Comparison of ENCODE assay signal across 19 mouse cellular contexts in the genomic region with DNA sequence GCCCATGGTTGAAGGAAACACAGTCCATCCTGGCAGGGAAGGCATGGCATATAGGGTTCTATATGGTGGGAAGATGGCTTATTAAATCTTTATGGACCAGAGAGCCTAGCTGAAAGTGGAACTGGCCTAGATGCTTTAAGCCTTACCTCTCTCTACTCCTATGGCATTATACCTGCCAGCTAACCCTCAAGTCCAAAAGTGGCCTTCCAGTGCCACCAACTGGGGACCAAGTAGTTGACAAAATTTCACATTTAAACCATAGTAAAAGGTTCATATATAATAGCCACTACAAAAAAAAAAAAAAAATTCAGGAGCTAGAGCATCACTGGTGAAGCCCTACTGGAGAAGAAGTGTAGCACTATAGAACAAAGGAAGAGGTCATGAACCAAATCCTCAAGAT.
"Had no signal": no experiment of that assay in that cellular context is flagged by ENCODE, and none has a peak within 500 bp of the region (broad histone marks: within the 10 kb centered on the region; RNA-seq: fewer than 3 reads in every experiment).

No protein-coding gene starts in this region.

- DNase-seq: kidney, adult 9 months; kidney, postnatal 14 days; kidney, postnatal 4 days; liver; lung, adult 18-20 months; lung, postnatal 10 days; lung, postnatal 36 days; thymus, adult 2 months; thymus, postnatal 14 days; thymus, postnatal 4 days had no signal

- H3K9me3 ChIP-seq: limb, embryonic 10.5 days; limb, embryonic 13.5 days; liver, embryonic 12.5 days; liver, embryonic 15.5 days; lung, embryonic 15.5 days; midbrain, embryonic 10.5 days had no signal

- H3K4me1 ChIP-seq: limb, embryonic 10.5 days; limb, embryonic 13.5 days; liver, embryonic 12.5 days; liver, embryonic 15.5 days; lung, embryonic 15.5 days; megakaryocyte, embryonic 14.5 days; midbrain, embryonic 10.5 days had no signal

- H3K4me3 ChIP-seq: limb, embryonic 10.5 days; limb, embryonic 13.5 days; liver, embryonic 12.5 days; liver, embryonic 15.5 days; lung, embryonic 15.5 days; megakaryocyte, embryonic 14.5 days; midbrain, embryonic 10.5 days had no signal

- H3K27ac ChIP-seq: limb, embryonic 10.5 days; limb, embryonic 13.5 days; liver, embryonic 12.5 days; liver, embryonic 15.5 days; lung, embryonic 15.5 days; midbrain, embryonic 10.5 days; stomach, postnatal 0 days had no signal

- ATAC-seq: liver, embryonic 12.5 days; midbrain, embryonic 16.5 days had no signal

- H3K9ac ChIP-seq: limb, embryonic 13.5 days; liver, embryonic 12.5 days; liver, embryonic 15.5 days; lung, embryonic 15.5 days had no signal

- H3K4me2 ChIP-seq: limb, embryonic 13.5 days; liver, embryonic 12.5 days; liver, embryonic 15.5 days; lung, embryonic 15.5 days had no signal

- H3K36me3 ChIP-seq: limb, embryonic 10.5 days; limb, embryonic 13.5 days; liver, embryonic 12.5 days; liver, embryonic 15.5 days; lung, embryonic 15.5 days had no signal

- H3K27me3 ChIP-seq: limb, embryonic 13.5 days; liver, embryonic 12.5 days; liver, embryonic 15.5 days; lung, embryonic 15.5 days; megakaryocyte, embryonic 14.5 days had no signal
